In genomic region chr4:150566193-150566592, GRCm38 (mm10) we compare ENCODE assay signal across 10 mouse cellular contexts.
DNase-seq lines count a peak whose midpoint lies in the region; ATAC-seq and TF ChIP-seq lines count a peak whose summit lies in the region.
"Had no signal": no experiment of that assay in that cellular context is flagged by ENCODE, and none has a peak within 500 bp of the region (broad histone marks: within the 10 kb centered on the region; RNA-seq: fewer than 3 reads in every experiment).

No protein-coding gene starts in this region.

- DNase-seq in kidney, postnatal 0 days (ENCODE audit: low spot score), result no peak
- no peak for DNase-seq in kidney, postnatal 4 days
- peak; percentile 85 for DNase-seq in T-cell, adult 2 months (ENCODE audit: low spot score)
- peak in 1 of 3 experiments; percentile 47 for DNase-seq in liver, embryonic 14.5 days (ENCODE audit: low read depth in 3 of 3, low spot score in 3 of 3)
- DNase-seq in spleen, postnatal 36 days (ENCODE audit: low spot score in 2 of 2), result peak; percentile 93 to 94
- DNase-seq in c-Kit-positive CD71-positive TER-119-positive erythroid progenitor cells, embryonic 14.5 days (ENCODE audit: low spot score), result no peak
- DNase-seq in adrenal gland, adult 18-20 months (ENCODE audit: low spot score in 2 of 2), result no peak
- no peak for DNase-seq in right cerebral cortex, postnatal 25 days
- DNase-seq: lung, embryonic 14.5 days had no signal

- H3K9me3 ChIP-seq in kidney, postnatal 0 days (replicated peaks; ENCODE audit: low read length), result no peaks in the 10 kb centered on the region
- no peaks in the 10 kb centered on the region for H3K9me3 ChIP-seq in liver, embryonic 14.5 days (ENCODE audit: control insufficient read depth, low read length)

- TF ChIP-seq EP300 in liver, embryonic 14.5 days (IDR thresholded peaks at IDR 0.05; ENCODE audit: low read depth), result 0 out of 2 replicates have a peak, but pooled peaks have one; percentile 25

- H3K4me2 ChIP-seq in kidney, postnatal 0 days (ENCODE audit: low read length), result no peak overlapping the region
- H3K4me2 ChIP-seq in liver, embryonic 14.5 days (ENCODE audit: low read depth), result no peak overlapping the region
- H3K4me2 ChIP-seq: lung, embryonic 14.5 days had no signal

- H3K27ac ChIP-seq in kidney, postnatal 0 days, result peak overlapping the region; percentile 47
- no peak overlapping the region for H3K27ac ChIP-seq in liver, embryonic 14.5 days

- no peaks in the 10 kb centered on the region for H3K36me3 ChIP-seq in kidney, postnatal 0 days (ENCODE audit: insufficient read depth, low read length)
- H3K36me3 ChIP-seq in liver, embryonic 14.5 days (replicated peaks; ENCODE audit: control insufficient read depth, insufficient read depth, low read depth), result no peaks in the 10 kb centered on the region

- H3K4me3 ChIP-seq in kidney, postnatal 0 days (replicated peaks; ENCODE audit: low read depth, low read length), result no peak overlapping the region
- H3K4me3 ChIP-seq in liver, embryonic 14.5 days (ENCODE audit: insufficient read depth in 1 of 2, low read depth in 2 of 2, low read length in 2 of 2), result no peak overlapping the region
- H3K4me3 ChIP-seq: erythroblast, embryonic 14.5 days had no signal

- H3K27me3 ChIP-seq in kidney, postnatal 0 days (ENCODE audit: insufficient read depth, low read length), result no peaks in the 10 kb centered on the region
- H3K27me3 ChIP-seq in liver, embryonic 14.5 days (ENCODE audit: control insufficient read depth, insufficient read depth, low read length), result no peaks in the 10 kb centered on the region

- 64% methylated on average over 6 of the region's 6 CpGs for WGBS in kidney, postnatal 0 days
- 7% methylated on average over 6 of the region's 6 CpGs for WGBS in liver, embryonic 14.5 days (ENCODE audit: insufficient replicate concordance)

- no peak for ATAC-seq in kidney, postnatal 0 days (replicated peaks; ENCODE audit: low FRiP score, low read depth)
- no peak for ATAC-seq in liver, embryonic 14.5 days (ENCODE audit: insufficient read depth)

- no peak for TF ChIP-seq CTCF in kidney, postnatal 0 days (IDR thresholded peaks at IDR 0.05; ENCODE audit: low read depth)
- no peak for TF ChIP-seq CTCF in liver, embryonic 14.5 days (IDR thresholded peaks at IDR 0.05; ENCODE audit: low read depth)

- no peak overlapping the region for H3K9ac ChIP-seq in kidney, postnatal 0 days (ENCODE audit: low read depth, low read length)
- H3K9ac ChIP-seq in liver, embryonic 14.5 days (replicated peaks), result no peak overlapping the region
- H3K9ac ChIP-seq: lung, embryonic 14.5 days had no signal

- H3K4me1 ChIP-seq in kidney, postnatal 0 days (replicated peaks; ENCODE audit: insufficient read depth, low read length), result peaks cover 37% of the 10 kb centered on the region
- peaks cover 14 to 27% of the 10 kb centered on the region in 2 experiments for H3K4me1 ChIP-seq in liver, embryonic 14.5 days (replicated peaks; ENCODE audit: control insufficient read depth in 2 of 2, insufficient read depth in 2 of 2, low read length in 1 of 2)

Comparison
In these comparisons a context has a peak if more than half of its experiments do, and no peak if none do; other contexts are left out.
1. DNase-seq: peak in T-cell, adult 2 months (single experiment) and spleen, postnatal 36 days (2 of 2); none in kidney, postnatal 0 days (single experiment), kidney, postnatal 4 days (0 of 2), c-Kit-positive CD71-positive TER-119-positive erythroid progenitor cells, embryonic 14.5 days (single experiment), adrenal gland, adult 18-20 months (0 of 2) and right cerebral cortex, postnatal 25 days (single experiment).